Mouse (Mus musculus) ES-E14 (cell line): Measurements from ENCODE around the gene Igsf8.

ENCODE experiments used
- CHD2 ChIP-seq: IDR thresholded peaks from 2 replicates; pipeline ENCODE4 v1.6.1; 2014; ENCODE audit warnings: mild to moderate bottlenecking, low read depth, low read length, inconsistent platforms
- MAFK ChIP-seq: IDR thresholded peaks from 2 replicates; pipeline ENCODE4 v1.6.1; 2014; ENCODE audit warnings: mild to moderate bottlenecking, low read depth, low read length, inconsistent platforms; ENCODE audit not compliant: insufficient read depth
- ZC3H11A ChIP-seq: IDR thresholded peaks from 2 replicates; pipeline ENCODE4 v1.6.1; 2012; ENCODE audit warnings: low read depth, mild to moderate bottlenecking, inconsistent platforms, low read length, borderline replicate concordance
- ZNF384 ChIP-seq: IDR thresholded peaks from 2 replicates; pipeline ENCODE4 v1.6.1; 2012; ENCODE audit warnings: low read depth, low read length, inconsistent platforms

DNA sequence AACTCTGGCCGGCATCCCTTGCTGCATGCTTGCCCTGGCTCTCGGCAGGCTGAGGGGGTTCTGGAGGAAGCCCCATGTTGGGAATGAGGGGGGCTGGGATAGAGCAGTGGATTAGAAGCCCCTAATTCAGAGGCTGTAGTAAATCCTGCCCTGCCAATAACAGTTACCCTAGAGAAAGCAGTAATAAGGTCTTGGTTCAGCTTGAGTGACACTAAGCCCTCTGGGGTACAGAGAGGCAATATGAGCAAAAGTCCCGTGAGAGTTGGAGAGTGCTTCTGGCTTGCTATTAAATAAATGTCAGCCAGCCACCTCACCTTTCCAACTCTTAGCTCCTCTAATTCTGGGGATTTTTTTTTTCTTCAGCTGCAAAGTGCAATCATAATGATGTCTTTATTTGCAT, 93.9 kb downstream of the Igsf8 start:
- TF ChIP-seq CHD2, result no peak
- TF ChIP-seq MAFK, result no peak
- TF ChIP-seq ZNF384, result no peak
- TF ChIP-seq ZC3H11A, result no peak
